Mouse (Mus musculus): Measurements from ENCODE around the gene Olfr479. TPM values are rescaled to one million over a fixed set of nuclear protein-coding genes. Genes with fewer than 3 reads are reported as not detected.

Gene Olfr479
- polyA plus RNA-seq (2012; rRNA removed; ENCODE audit: low replicate concordance) = not detected in 2 replicates

GRCm38 (mm10) chr7:108050393-108050792 is at the start of gene Olfr479:
Olfr479 (plus strand) TSS chr7:108050693.

GRCm38 (mm10) chr7:108033889-108034288 is 16.6 kb upstream of the Olfr479 start, which contains the start of gene Olfr478:
Olfr478 (minus strand) TSS chr7:108033989.

GRCm38 (mm10) chr7:108067246-108067645 is 16.8 kb downstream of the Olfr479 start, which contains the start of gene Olfr480:
Olfr480 (minus strand) TSS chr7:108067346.

GRCm38 (mm10) chr7:108079555-108079954 is 29.1 kb downstream of the Olfr479 start, which contains the start of gene Olfr481:
Olfr481 (plus strand) TSS chr7:108079855.

DNA sequence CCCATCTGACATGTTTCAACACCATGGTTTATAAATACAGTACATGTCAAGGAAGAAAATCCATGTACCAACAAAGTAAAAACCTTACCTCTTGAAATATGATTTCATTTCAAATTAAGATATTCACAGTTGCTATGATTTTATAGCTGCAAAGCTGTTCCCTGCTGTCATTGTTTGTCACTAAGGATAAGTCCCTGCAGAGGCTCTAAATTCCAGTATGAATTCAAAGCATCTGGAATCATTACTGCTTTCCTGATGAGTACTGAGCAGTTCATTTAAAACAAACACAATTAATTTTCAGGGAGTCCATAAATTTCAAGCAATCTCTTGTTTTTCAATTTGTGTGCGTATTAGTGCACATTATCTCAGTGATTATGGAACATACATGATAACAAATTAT is 47.0 kb downstream of the Olfr479 start, which contains the start of gene Olfr482:
Gene Olfr482 (minus strand): TSS at position 101 of the 400 bp plus-strand sequence.

DNA sequence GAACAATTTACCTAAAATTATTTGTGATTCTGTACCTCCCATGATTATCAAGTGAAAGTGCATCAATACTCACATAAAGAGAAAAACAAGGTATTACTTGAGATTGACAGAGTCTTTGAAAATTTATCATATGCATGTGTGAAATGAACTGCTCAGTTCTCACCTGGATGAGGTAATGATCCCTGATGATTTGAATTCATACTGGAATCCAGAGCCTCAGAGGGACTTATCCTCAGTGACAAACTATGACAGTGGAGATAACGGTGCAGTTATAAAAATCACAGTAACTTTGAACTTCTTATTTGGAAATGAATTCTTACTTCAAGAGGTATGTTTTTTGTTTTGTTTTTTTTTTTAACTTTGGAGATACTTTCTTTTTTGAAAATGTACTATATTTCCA is 50.1 kb downstream of the Olfr479 start, which contains the start of gene Olfr483:
Gene Olfr483 (plus strand): TSS at position 301 of the 400 bp plus-strand sequence.

Other genes with a start within 250 kb of the Olfr479 start
- not detected in 2 replicates for gene Ovch2, start 249.5 kb upstream of the Olfr479 start, polyA plus RNA-seq (2012; rRNA removed; ENCODE audit: low replicate concordance)
- not detected in 2 replicates for gene Olfr467, start 238.4 kb upstream of the Olfr479 start, polyA plus RNA-seq (2012; rRNA removed; ENCODE audit: low replicate concordance)
- not detected in 2 replicates for gene Olfr469, start 225.2 kb upstream of the Olfr479 start, polyA plus RNA-seq (2012; rRNA removed; ENCODE audit: low replicate concordance)
- not detected in 2 replicates for gene Olfr470, start 203.2 kb upstream of the Olfr479 start, polyA plus RNA-seq (2012; rRNA removed; ENCODE audit: low replicate concordance)
- gene Olfr472, start 152.8 kb upstream of the Olfr479 start, polyA plus RNA-seq (2012; rRNA removed; ENCODE audit: low replicate concordance) = not detected in 2 replicates
- gene Olfr473, start 120.2 kb upstream of the Olfr479 start, polyA plus RNA-seq (2012; rRNA removed; ENCODE audit: low replicate concordance) = not detected in 2 replicates
- gene Olfr474, start 96.0 kb upstream of the Olfr479 start, polyA plus RNA-seq (2012; rRNA removed; ENCODE audit: low replicate concordance) = not detected in 2 replicates
- not detected in 2 replicates for gene Olfr476, start 85.9 kb upstream of the Olfr479 start, polyA plus RNA-seq (2012; rRNA removed; ENCODE audit: low replicate concordance)
- gene Olfr477, start 64.0 kb upstream of the Olfr479 start, polyA plus RNA-seq (2012; rRNA removed; ENCODE audit: low replicate concordance) = not detected in 2 replicates
- gene Olfr478, start 16.7 kb upstream of the Olfr479 start, polyA plus RNA-seq (2012; rRNA removed; ENCODE audit: low replicate concordance) = not detected in 2 replicates
- not detected in 2 replicates for gene Olfr480, start 16.7 kb downstream of the Olfr479 start, polyA plus RNA-seq (2012; rRNA removed; ENCODE audit: low replicate concordance)
- not detected in 2 replicates for gene Olfr481, start 29.2 kb downstream of the Olfr479 start, polyA plus RNA-seq (2012; rRNA removed; ENCODE audit: low replicate concordance)
- not detected in 2 replicates for gene Olfr482, start 46.9 kb downstream of the Olfr479 start, polyA plus RNA-seq (2012; rRNA removed; ENCODE audit: low replicate concordance)
- gene Olfr483, start 50.2 kb downstream of the Olfr479 start, polyA plus RNA-seq (2012; rRNA removed; ENCODE audit: low replicate concordance) = not detected in 2 replicates
- gene Olfr484, start 76.8 kb downstream of the Olfr479 start, polyA plus RNA-seq (2012; rRNA removed; ENCODE audit: low replicate concordance) = not detected in 2 replicates
- not detected in 2 replicates for gene Olfr485, start 109.2 kb downstream of the Olfr479 start, polyA plus RNA-seq (2012; rRNA removed; ENCODE audit: low replicate concordance)
- not detected in 2 replicates for gene Olfr486, start 122.0 kb downstream of the Olfr479 start, polyA plus RNA-seq (2012; rRNA removed; ENCODE audit: low replicate concordance)
- gene Olfr487, start 163.9 kb downstream of the Olfr479 start, polyA plus RNA-seq (2012; rRNA removed; ENCODE audit: low replicate concordance) = not detected in 2 replicates
- not detected in 2 replicates for gene Olfr488, start 207.7 kb downstream of the Olfr479 start, polyA plus RNA-seq (2012; rRNA removed; ENCODE audit: low replicate concordance)
- not detected in 2 replicates for gene Olfr490, start 238.2 kb downstream of the Olfr479 start, polyA plus RNA-seq (2012; rRNA removed; ENCODE audit: low replicate concordance)